Mouse (Mus musculus) urinary bladder, postnatal 14 days (tissue): ENCODE measurements around the gene 1700011L22Rik.

Experiments used
- DNase-seq: peaks from one replicate; pipeline ENCODE4 v3.0.0; 2021; ENCODE audit warnings: low spot score

1700011L22Rik gene

GRCm38 (mm10) chr8:79239320-79239719, 9.1 kb downstream of the 1700011L22Rik start:
- no peak for DNase-seq

- DNase-seq, result no peak
Measured at GRCm38 (mm10) chr8:79229266-79229888, 19.0 kb downstream of the 1700011L22Rik start.

DNA sequence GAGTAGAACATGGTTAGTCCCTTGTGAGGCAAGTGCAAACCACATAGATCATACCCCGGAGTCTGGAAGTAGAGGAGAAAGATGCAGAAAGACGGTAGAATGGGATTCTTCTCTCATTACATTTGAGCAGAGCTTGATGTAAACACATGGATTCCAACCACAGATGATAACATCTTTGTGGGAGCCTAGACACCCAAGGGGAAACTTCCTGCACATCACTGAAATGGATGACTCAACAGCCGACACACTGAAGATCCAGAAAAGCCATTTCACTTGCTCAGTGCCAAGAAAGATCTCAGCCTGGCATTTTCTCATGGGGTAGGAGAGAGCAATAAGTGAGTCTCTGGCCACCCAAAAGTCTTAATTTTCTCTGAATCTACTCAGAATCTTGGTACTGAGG, 20.5 kb downstream of the 1700011L22Rik start:
- no peak for DNase-seq

GRCm38 (mm10) chr8:79227194-79227593, 21.2 kb downstream of the 1700011L22Rik start:
- no peak for DNase-seq

GRCm38 (mm10) chr8:79226046-79226445, 22.3 kb downstream of the 1700011L22Rik start:
- no peak for DNase-seq

DNA sequence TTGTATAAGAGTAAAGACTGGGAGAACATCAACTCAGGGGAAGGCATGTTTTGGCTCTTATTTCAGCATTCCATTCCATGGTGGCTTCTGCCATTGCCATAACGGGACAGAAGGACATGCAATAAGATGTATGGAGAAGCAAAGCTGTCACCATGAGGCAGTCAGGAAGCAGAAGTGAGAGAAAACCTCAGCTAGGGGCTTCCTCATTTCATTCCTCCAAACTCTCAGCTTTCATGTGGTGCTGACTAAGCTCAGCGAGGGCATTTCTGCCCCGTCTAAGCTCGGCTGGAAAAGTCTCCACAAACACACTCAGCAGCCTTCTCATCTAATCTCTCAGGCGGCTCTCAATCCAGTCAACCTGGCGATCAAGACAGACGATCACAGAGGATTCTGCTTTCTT, 22.8 kb downstream of the 1700011L22Rik start:
- no peak for DNase-seq

DNA sequence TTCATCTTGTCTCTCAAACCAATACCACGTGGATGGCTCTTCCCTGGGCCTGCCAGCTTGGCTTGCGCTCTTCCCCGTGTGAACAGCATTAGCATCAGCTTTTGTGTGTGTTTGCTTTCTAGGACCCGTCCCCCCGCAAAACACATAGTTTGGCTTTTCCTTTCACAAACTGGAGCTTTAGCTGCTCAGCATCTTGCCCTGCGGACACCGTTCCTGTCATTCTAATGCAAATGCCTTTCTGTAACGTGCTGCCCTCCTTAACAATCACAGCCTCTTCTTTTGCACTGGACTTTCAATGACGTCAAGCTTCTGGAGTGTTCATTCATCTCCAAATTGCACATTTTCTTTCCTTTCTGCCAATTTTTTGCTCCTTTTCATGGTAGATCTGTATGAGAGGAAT, 24.0 kb downstream of the 1700011L22Rik start:
- no peak for DNase-seq

GRCm38 (mm10) chr8:79222752-79223141, 25.6 kb downstream of the 1700011L22Rik start:
- no peak for DNase-seq

GRCm38 (mm10) chr8:79222106-79222751, 26.1 kb downstream of the 1700011L22Rik start:
- no peak for DNase-seq

DNA sequence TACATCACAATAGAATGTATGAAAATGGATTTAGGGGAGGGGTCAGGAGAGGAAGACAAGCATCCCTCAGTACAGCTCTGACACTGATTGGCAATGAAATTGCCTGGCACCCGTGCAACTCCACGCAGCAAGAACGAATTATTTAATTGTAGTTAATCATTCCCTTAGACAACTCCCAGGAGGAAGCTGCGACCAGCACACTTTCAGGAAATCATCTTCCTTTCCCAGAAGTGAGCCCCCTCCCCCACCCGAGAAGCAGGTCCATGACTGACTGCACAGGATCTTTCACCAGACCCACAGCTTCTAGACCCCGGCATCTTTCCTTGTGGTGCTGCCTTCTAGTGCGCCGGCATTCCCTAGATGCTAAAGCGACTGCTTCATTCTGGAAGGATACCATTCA, 36.7 kb downstream of the 1700011L22Rik start:
- DNase-seq, result no peak

DNA sequence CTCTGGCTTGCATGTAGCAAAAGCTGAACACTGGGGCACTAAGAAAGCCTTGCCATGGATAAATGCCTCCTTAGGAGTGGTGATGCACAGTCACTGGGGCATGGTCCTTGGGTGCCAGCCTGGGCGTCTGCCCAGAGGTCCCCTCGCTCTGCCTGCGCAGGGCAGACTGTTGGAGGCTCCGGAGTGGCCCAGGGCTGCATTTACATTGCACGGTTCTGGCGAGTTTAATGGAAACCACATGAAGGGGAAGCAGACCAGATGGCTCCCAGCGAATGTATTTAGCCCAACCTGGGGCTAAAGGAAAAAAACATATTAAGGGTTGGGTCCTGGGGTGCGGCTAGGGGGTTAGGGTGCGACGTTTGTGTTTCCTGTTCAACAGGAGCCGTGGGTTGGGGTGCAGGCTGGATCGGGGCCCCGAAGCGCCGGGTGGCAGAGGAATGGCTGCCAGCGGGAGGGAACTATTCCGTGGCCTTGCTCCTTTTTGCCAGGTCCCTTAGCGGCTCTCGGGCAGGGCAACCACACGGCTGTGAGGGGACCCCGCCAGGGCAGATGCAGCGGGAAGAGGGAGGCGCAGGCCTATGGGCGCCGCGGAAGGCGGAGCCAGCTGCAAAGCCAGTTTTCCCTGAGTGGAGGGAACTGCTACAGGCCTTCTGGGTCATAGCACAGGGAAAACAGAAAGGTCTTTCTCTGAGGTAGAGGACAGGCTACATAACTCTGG, 38.6 kb downstream of the 1700011L22Rik start:
- peak; percentile 44 for DNase-seq

DNA sequence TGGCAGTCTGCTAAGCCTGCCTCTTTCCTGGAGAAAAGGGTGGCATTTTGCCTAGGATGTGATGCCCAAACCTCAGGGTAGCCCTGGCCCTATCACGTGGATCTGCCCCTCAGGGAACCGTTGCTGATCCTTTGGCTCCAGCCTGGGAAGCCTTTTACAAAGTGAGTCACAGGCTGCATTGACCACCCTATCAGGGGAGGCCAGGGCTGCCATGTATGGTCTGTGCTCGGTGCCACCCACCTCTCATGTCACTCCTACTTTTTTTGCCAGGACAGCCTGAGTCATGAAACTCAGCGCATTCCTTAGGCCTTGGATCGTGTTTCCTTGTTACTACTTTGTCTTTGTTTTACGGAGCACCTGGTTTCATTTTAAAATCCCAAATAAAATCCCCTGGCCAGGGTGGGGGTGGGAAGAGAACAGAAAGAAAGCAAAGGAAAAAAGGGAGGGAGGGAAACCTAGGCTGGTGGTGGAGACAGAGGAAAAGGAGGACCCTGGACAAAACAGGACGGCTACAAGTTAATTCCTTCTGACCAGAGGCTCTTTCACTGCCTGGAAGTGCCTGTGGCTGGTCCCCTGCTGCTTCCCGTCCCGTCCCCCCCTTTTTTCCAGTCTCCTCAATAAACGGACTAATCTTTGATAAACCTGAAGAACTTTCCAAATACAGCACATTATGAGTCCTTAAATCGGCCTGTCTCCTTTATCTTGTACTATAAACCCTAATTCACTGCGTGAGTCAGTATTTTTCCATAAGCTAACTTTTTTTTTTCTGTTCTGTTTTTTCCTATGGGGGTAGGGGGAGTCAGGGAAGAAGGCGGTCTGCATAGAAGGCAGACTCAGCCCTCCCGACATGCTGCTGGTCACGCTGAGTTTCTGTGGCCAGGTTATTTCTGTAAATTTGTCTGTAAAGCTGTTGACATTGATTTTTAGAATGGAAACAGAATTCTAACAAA, 39.4 kb downstream of the 1700011L22Rik start:
- peak; percentile 44 for DNase-seq

GRCm38 (mm10) chr8:79208181-79208580, 40.2 kb downstream of the 1700011L22Rik start:
- DNase-seq, result no peak

DNA sequence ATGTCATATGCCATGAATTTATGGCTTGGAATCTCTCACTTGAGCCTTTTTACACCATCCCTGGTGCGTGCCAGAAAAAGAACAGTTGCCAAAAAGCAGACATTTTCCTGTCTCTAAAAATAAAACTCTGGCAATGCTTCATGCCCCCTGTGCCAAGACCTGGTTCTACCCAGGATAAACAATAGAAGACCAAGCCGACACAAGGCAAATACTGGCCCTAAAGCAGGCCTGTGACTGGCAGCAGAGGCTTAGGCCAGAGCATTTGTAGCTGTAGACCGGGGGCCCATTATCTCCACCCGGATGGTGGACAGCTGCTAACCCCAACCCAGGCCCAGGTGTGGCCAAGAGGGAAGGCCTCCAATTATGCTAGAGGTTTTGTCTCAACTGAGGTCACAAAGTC, 41.5 kb downstream of the 1700011L22Rik start:
- DNase-seq, result peak; percentile 37

DNA sequence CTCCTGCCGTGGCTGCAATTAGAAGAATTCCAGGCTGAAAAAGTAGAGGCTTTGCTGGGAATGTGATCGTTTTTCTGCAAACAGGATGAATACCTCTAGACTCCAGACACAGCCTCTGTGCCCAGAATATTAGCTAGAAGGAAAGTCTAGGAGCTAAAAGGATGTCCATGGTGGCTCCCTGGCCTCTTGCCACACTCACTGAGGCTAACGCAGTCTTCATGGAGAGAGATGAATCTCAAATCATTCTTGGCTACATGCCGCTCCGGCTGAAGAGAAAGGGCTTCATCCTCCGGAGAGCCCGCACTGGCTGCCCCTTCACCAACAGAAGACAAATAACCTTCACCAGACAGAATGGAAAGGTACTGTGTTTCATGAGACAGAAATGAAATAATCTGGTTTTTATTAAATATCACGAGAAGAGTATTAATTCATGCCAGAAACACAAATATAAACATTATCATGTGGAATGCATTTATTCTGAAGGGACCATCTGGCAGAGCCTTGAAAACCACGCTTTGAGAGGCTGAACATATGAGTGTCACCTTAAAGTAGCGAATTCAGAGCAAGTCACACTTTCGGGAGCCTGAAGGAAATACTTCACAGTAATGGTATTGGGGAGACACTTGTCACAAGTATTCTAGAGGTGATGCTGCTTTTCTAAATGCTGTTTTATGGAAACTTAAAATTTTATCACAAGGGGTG, 46.8 kb downstream of the 1700011L22Rik start:
- no peak for DNase-seq

GRCm38 (mm10) chr8:79198675-79199074, 49.7 kb downstream of the 1700011L22Rik start:
- DNase-seq, result no peak

GRCm38 (mm10) chr8:79196481-79196880, 51.9 kb downstream of the 1700011L22Rik start:
- DNase-seq, result no peak

- DNase-seq, result no peak
Measured at GRCm38 (mm10) chr8:79190071-79190470, 58.3 kb downstream of the 1700011L22Rik start.

DNA sequence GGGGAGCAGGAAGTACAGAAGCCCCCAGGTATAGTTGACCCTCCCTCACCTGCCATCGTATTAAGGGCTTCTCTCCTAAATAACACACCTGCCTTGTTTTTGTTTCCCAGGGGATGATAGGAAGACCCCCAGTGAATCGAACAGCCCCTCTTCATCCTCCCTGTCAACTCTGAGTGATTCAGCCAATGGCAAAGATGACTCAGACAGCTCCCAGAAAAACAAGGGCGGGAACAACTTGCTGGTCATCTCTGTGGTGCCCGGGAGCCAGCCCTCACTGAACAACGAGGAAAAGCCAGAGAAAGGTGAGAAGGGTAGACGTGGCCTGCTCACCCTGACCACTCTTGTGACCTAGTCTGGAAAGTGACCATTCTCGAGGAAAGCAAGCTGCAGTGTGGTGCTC, 62.9 kb downstream of the 1700011L22Rik start:
- no peak for DNase-seq

DNA sequence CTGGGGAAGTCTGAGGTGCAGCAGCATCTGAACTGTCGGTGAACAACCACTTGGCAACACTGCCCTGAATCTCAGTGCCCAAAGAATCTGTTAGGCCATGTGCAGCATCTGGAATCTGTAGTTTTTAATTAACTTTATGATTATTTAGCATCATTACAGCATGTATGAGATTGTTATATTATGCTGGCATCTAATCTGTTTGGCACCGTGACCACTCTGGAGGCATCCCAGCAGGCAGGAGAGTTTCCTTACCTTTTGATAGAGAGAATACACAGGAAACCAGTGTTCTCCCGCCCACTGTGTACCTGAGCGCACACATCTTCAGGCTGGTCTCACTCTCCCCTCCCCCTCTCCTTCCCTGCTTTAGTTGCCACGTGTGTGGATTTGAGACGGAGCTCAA, 68.7 kb downstream of the 1700011L22Rik start:
- no peak for DNase-seq

DNA sequence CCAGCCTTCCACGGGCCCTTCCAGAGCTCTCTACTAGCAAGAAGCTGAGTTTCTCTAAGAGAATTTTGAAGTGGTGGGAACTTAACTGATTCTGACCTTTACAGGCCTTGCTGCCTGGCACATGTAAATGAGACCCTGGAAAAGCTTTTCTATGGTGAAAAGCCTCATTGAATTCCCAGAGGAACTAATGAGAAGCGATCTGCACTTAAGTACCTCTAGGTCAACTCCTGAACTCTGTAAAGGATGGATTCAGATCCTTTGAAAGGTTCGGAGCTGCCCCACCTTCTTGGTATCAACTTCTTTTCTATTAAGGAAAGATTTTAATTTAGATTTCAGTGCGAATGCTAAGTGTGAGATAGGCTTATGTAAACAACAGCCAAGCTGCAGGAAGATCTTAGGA, 72.4 kb downstream of the 1700011L22Rik start:
- DNase-seq, result no peak

DNA sequence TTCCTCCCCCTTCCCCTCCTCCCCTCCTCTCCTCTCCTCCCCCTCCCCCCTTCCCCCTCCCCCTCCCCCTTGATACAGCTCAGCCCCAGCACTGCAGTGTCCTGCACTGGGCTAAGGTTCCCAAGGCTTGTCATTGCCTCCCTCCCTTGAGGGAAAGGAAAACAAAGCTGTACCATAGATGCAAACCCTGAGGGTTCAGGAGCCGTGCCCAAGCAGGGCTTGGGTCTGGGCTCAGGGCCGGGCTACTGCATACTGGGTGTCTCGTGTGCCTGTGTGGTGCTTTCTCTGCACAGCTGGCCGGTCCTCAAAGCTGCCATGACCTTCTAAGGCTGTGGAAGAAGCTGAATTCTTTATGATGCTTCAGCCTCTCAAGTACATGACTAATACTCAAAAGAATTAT, 74.8 kb downstream of the 1700011L22Rik start:
- DNase-seq, result no peak
